Mouse (Mus musculus): Measurements from ENCODE around the gene Plce1.

GRCm38 (mm10) chr19:38558816-38559215 is 77.9 kb downstream of the Plce1 start:
- TF ChIP-seq CTCF (IDR thresholded peaks at IDR 0.05; ENCODE audit: low read depth) (no peak), EP300 (IDR thresholded peaks at IDR 0.05; ENCODE audit: low read depth) (no peak)

Measured in liver, embryonic 14.5 days (tissue).